Mouse (Mus musculus) olfactory bulb, adult 2 months (tissue): Measurements from ENCODE around the gene Clcn5.

ENCODE experiments used
- CTCF ChIP-seq: fragments of 200-500 bp; IDR thresholded peaks from 2 replicates; pipeline ENCODE4 v1.5.1; 2012; ENCODE audit warnings: low read depth, mild to moderate bottlenecking, low read length, moderate library complexity; ENCODE audit not compliant: insufficient read depth
- POLR2A ChIP-seq: fragments of 200-500 bp; IDR thresholded peaks from 2 replicates; pipeline ENCODE4 v1.6.1; 2012; ENCODE audit warnings: mild to moderate bottlenecking, low read depth, low read length, moderate library complexity; ENCODE audit not compliant: insufficient read depth

DNA sequence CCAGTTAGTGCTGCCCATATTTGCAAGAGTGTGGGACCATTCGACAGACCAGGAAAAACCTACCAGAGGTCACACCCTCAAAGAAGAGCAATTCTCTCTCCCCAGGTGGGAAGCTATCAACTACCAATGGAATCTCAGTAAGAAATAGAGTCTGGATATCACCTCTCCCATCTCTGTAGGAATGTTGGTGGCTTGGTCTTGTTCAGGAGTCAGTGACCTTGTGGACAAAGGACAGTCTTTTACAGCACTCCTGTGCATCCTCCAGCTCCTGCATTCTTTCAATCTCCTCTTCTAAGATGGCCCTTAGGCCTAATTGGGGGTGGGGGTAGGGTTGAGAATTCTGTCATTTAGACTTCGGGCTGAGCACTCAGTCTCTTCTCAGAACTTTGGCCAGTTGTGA is 1.4 kb upstream of the Clcn5 start:
- TF ChIP-seq CTCF (no peak), POLR2A (no peak)
